Mouse (Mus musculus) forelimb bud, embryonic 11.5 days (tissue): ENCODE data around the gene Gm37240.

ENCODE experiments used
- DNase-seq: peaks from one replicate; pipeline ENCODE4 v3.0.0-alpha.2; 2012; ENCODE audit warnings: low read depth, low spot score

Gene Gm37240

DNA sequence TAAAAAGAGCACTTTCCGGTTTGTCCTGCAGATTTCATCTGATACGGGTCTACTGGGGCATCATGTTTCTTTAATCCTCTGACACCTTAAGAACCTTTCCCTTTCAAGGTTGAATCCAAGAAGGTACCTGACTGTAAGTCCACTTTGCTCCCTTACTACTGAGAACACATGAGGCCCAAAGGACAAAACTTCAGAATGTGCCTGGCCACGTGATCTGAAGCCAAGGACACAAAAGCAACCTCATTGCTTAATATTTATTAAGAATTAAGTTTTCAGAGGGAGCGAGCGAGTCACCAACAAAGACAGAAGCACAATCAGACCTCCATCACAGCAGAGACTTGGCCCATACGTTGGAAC, 1112.3 kb downstream of the Gm37240 start:
- no peak for DNase-seq

DNA sequence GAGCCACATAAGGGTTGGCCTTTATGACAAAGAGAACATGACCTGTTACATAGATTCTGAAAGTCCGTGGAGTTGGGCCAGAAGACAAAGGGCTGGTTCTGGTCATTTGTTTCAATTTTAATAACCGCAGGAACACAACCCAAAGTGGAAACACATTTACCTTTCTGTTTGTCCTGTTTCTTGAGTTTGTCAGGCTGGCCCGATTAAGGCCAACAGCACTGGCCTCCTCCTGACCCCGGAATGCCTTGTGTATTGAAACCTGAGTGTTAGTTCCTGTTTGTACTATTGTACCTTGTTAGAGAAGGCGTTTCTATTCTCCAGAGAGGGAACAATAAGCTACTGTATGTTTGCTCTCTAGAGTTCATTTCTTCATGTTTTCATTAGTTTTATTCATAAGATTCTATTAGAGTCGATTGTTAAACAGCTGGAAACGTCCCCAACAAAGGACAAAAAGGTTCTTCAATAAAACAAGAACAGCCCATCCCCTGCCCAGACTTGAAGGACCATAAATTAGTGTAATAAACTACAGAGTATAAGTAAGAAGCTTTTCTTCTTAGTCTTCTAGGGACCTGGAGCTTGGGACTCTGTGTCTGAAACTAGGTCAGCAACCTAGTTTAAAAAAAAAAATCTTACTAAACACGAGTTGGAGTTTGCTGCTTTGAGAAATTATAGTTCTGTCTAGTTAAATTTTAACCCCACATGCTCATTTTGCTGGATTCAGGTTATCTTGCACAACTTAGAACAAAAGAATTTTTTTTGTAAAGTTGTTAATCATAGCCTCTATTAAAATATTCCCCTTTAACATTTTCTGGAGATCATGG, 1112.9 kb downstream of the Gm37240 start:
- DNase-seq: peak; percentile 53

GRCm38 (mm10) chr3:84771980-84772379, 1115.3 kb downstream of the Gm37240 start:
- no peak for DNase-seq

GRCm38 (mm10) chr3:84770518-84770917, 1116.8 kb downstream of the Gm37240 start:
- DNase-seq: no peak

DNA sequence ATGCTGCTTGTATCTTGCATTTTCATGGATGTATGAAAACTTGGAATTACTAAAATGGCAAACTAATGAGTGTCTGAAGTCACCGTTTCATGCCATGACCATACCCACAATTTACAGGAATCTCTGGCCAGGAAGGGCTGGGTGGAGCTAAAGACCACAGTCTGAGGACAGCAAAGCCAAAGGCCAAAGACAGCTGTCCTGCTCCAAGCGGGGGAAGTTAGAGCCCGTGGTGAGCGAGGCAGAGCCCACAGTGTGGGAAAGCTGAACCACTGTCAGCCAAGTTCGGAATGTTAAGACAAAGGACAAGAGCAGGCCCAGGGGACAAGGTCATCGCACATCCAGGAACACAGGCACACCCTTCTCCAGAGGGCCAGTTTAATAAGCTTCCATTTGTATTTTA, 1117.9 kb downstream of the Gm37240 start:
- no peak for DNase-seq

GRCm38 (mm10) chr3:84768940-84769339, 1118.4 kb downstream of the Gm37240 start:
- DNase-seq: no peak

DNA sequence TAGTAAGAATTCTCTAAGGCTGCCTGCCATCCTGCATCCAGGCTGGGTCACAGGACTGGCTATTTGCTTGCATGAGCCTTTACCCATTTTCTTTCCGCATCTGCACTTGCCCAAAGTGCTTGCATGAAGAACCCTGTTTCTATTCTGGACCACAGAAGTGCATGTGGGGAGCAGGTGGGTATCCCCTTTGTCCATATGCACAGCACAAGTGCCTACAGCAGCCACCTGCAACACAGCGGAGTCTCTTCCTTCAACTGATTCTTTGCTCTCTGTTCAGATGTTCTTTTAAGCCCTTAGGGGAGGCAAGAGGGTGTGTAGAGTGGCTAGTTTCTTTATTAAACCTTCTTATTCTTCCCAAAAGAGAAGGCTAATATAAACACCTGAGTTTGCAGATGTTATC, 1133.5 kb downstream of the Gm37240 start:
- no peak for DNase-seq

GRCm38 (mm10) chr3:84749222-84749621, 1138.1 kb downstream of the Gm37240 start:
- DNase-seq: no peak

DNA sequence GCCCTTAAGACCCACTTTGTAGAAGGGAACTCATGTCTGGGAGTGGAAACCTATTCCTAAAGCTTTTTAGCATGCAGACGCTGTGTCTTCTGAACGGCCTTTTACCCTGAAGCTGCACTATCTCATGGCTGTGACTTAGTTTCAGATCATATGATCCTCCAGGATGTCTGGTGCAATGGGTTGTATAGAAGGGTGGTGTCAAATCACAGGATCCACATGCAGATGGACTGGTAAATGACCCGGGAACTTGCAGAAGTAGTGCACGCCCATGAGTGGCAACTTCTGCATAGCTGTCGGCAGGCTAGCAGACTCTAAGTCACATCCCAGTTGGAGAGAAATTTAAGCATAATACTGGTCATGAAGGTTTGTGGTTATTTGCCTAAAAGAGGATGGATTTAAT, 1139.2 kb downstream of the Gm37240 start:
- no peak for DNase-seq

DNA sequence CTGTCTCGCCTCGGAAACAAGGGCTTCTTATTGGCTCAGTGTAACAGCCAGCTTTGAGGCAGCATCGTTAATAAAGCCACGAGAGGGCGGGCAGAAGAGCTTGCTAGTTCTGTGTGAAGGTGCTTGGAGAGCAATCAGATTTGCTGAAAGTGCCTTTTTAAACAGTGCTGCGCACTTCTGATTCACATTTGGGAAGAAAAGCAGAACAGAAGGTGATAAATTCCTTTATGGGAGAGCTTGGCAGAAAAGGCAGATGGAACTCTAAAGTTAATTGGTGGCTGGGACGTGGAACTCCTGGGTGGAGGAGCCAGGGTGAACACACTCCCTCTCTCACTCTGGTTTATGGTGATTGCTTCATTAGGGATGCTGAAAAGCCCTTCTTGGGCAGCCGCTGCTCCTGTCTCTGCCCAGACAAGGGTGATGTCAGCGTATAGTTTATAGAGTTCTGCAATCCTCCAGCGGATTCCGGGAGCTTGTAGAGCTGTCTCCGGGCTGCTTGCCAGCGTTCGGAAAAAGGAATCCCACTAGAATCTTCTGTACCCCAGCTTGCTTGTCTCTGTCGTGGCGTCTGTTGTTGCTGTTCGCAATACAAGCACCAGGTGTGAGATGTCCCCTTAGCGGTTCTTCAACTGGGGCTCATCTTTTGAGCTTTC, 1141.7 kb downstream of the Gm37240 start:
- DNase-seq: no peak

DNA sequence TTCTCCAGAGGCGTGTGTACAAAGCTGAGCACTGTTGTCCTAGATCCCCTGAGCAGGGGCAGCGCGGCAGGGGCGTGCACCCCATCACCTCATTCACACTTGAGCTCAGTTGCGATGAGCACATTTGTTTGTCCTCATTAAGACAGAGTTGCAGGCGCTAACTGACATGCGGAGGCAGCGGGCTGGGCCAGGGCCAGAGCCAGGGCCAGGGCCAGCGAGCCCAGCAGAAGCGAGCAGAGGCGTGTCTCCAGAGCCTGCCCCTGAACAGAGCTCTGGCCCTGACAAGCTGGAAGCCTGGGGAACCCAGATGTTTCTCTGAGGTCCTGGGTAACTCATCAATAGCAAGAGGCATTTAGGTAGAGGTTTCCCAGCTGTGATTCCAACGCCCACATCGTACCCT, 1142.6 kb downstream of the Gm37240 start:
- no peak for DNase-seq

- DNase-seq: no peak
Measured at GRCm38 (mm10) chr3:84740050-84740596, 1147.2 kb downstream of the Gm37240 start.

DNA sequence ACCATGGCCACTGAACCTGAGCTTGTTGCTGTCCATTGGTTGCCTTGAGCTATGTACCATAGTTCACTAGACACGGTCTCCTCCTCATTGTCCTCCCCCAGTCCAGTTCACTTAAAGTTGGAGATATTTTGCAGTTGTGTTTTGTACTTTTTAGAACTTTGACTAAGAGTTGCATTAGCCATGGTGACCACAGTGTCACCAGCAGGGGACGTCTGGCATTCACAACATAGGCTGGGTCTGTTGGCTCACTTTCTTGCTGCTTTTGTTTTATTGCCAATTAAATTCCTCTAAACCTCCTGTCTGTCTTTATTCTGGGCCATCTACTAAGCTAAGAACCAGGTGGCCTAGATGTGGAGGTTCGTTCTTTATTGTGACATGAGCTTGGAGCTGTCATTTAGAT, 1150.2 kb downstream of the Gm37240 start:
- no peak for DNase-seq

DNA sequence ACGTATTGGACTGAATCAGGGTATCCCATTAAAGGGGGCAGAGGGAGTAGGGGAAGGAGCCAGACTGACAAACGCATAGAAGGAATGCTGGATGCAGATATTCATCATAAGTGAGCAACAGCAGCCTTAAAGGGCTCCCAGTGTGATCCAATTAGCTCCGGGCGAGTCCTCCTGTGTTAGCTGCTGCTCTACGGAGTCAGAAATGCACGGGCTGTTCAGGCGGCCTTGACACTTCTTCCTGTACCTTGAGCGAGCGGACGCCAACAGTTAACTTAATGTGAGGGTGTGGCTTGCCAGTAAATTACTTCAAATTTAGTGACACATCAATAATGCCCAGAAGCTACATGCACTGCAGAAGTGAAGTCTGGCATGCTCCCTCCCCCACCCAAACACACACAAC, 1151.6 kb downstream of the Gm37240 start:
- DNase-seq: no peak

GRCm38 (mm10) chr3:84732516-84732915, 1154.8 kb downstream of the Gm37240 start:
- no peak for DNase-seq

DNA sequence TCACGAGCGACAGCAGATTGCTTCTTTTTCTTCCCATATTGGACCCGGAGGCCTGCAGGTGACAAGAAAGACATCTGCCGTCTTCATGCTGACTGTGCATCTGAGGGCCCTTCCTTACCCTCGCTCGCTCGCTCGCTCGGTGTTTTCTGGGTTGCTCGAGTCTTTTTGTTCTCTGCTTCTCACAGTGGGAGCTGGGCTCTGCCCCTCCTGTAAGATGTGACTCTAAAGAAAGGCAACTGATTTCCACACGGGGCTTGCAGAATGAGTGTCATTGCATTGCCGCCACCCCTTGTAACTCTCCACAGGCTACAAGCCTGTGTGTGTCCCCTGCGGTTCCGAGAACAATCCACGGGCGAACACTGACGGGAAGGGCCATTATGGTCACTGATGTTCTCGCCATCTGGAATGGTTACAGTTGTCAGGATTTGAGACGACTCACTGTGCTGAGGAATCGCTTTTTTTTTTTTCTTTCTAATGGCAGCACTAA, 1155.3 kb downstream of the Gm37240 start:
- no peak for DNase-seq

GRCm38 (mm10) chr3:84731403-84732015, 1155.8 kb downstream of the Gm37240 start:
- DNase-seq: no peak

DNA sequence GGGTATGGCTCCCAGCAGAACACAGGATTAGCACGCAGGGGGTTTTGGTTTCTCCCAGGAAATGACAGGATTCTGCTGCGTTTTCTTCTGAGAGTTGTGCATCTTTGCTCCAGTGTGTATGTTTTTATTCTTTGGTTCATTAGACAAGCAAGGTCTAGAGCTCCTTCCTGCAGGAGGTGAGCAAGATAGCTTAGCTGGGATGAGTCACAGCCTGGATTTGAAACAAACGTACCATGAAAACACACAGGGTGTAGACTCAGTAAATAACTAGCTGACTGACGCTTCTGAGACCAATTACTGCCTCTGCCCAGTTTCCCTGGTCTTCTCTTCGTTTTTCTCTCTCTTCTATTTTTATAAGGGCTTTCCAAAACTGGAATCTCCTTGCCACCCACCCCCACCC, 1156.3 kb downstream of the Gm37240 start:
- DNase-seq: no peak

GRCm38 (mm10) chr3:84729806-84730205, 1157.5 kb downstream of the Gm37240 start:
- DNase-seq: no peak

- no peak for DNase-seq
Measured at GRCm38 (mm10) chr3:84723996-84724395, 1163.3 kb downstream of the Gm37240 start.

- no peak for DNase-seq
Measured at GRCm38 (mm10) chr3:84722680-84723079, 1164.6 kb downstream of the Gm37240 start.

- DNase-seq: no peak
Measured at GRCm38 (mm10) chr3:84715073-84715768, 1172.1 kb downstream of the Gm37240 start.
